Comparison of ENCODE assay signal across 26 mouse cellular contexts in genomic region chr6:91357238-91357876, GRCm38 (mm10). TPM values are rescaled to one million over a fixed set of nuclear protein-coding genes. Genes with fewer than 3 reads are reported as not detected.
DNase-seq lines count a peak whose midpoint lies in the region; ATAC-seq lines count a peak whose summit lies in the region.
"Had no signal": no experiment of that assay in that cellular context is flagged by ENCODE, and none has a peak within 500 bp of the region (broad histone marks: within the 10 kb centered on the region; RNA-seq: fewer than 3 reads in every experiment).

No protein-coding gene starts in this region.

- H3K27ac ChIP-seq in forebrain, embryonic 10.5 days, result peak overlapping the region; percentile 65
- H3K27ac ChIP-seq in forebrain, embryonic 11.5 days (ENCODE audit: low read depth, low read length), result no peak overlapping the region
- no peak overlapping the region for H3K27ac ChIP-seq in lung, embryonic 16.5 days (ENCODE audit: low read length)
- H3K27ac ChIP-seq in limb, embryonic 10.5 days, result 0 out of 2 replicates have a peak overlapping the region, but pooled peaks have one; percentile 1
- H3K27ac ChIP-seq: forebrain, embryonic 12.5 days; gastrocnemius, adult 2 months; intestine, embryonic 15.5 days; midbrain, embryonic 12.5 days had no signal

- 77% methylated on average over 13 of the region's 13 CpGs for WGBS in forebrain, embryonic 10.5 days
- WGBS in forebrain, embryonic 11.5 days, result 78% methylated on average over 13 of the region's 13 CpGs
- WGBS in lung, embryonic 16.5 days, result 26% methylated on average over 13 of the region's 13 CpGs
- 72% methylated on average over 13 of the region's 13 CpGs for WGBS in limb, embryonic 10.5 days

- H3K4me1 ChIP-seq in forebrain, embryonic 10.5 days, result peaks cover 15% of the 10 kb centered on the region
- no peaks in the 10 kb centered on the region for H3K4me1 ChIP-seq in forebrain, embryonic 11.5 days (replicated peaks; ENCODE audit: control insufficient read depth, insufficient read depth, low read length)
- H3K4me1 ChIP-seq in lung, embryonic 16.5 days (replicated peaks; ENCODE audit: control insufficient read depth, insufficient read depth, low read length), result no peaks in the 10 kb centered on the region; the same call in 1 of the 2 replicates
- no peaks in the 10 kb centered on the region for H3K4me1 ChIP-seq in limb, embryonic 10.5 days
- H3K4me1 ChIP-seq: intestine, embryonic 15.5 days had no signal

- H3K36me3 ChIP-seq in forebrain, embryonic 10.5 days (replicated peaks), result peaks cover 4% of the 10 kb centered on the region
- H3K36me3 ChIP-seq in forebrain, embryonic 11.5 days (ENCODE audit: control insufficient read depth, insufficient read depth, low read length), result no peaks in the 10 kb centered on the region
- H3K36me3 ChIP-seq in lung, embryonic 16.5 days (ENCODE audit: control insufficient read depth, insufficient read depth, low read length), result no peaks in the 10 kb centered on the region
- no peaks in the 10 kb centered on the region for H3K36me3 ChIP-seq in limb, embryonic 10.5 days
- H3K36me3 ChIP-seq: intestine, embryonic 15.5 days; midbrain, embryonic 12.5 days had no signal

- no peaks in the 10 kb centered on the region for H3K27me3 ChIP-seq in forebrain, embryonic 10.5 days (ENCODE audit: poor library complexity, severe bottlenecking)
- no peaks in the 10 kb centered on the region for H3K27me3 ChIP-seq in forebrain, embryonic 11.5 days (ENCODE audit: control insufficient read depth, insufficient read depth, low read length)
- H3K27me3 ChIP-seq in lung, embryonic 16.5 days (ENCODE audit: control insufficient read depth, insufficient read depth, low read depth, low read length), result no peaks in the 10 kb centered on the region
- 0 out of 2 replicates have a peak, but pooled peaks cover 4% of the 10 kb centered on the region for H3K27me3 ChIP-seq in limb, embryonic 10.5 days (ENCODE audit: low read depth, poor library complexity, severe bottlenecking)
- H3K27me3 ChIP-seq: forebrain, embryonic 12.5 days; intestine, embryonic 15.5 days had no signal

- no peak overlapping the region for H3K9ac ChIP-seq in forebrain, embryonic 11.5 days (ENCODE audit: low read length)
- H3K9ac ChIP-seq in lung, embryonic 16.5 days (ENCODE audit: low read length), result no peak overlapping the region
- H3K9ac ChIP-seq: forebrain, embryonic 12.5 days; intestine, embryonic 15.5 days; midbrain, embryonic 12.5 days had no signal

- no peak for ATAC-seq in forebrain, embryonic 11.5 days (replicated peaks; ENCODE audit: low FRiP score)
- peak; percentile 69 for ATAC-seq in lung, embryonic 16.5 days (ENCODE audit: low read depth)
- ATAC-seq in megakaryocyte, adult 5-6 weeks (ENCODE audit: poor library complexity, severe bottlenecking), result no peak
- ATAC-seq: activated CD4-positive, CD25-positive, alpha-beta regulatory T cell, adult 4 months; hindbrain, embryonic 16.5 days; intestine, embryonic 15.5 days had no signal

- no peak for DNase-seq in forebrain, embryonic 10.5 days (ENCODE audit: extremely low spot score, low spot score)
- no peak for DNase-seq in forebrain, embryonic 11.5 days (ENCODE audit: low spot score)
- no peak for DNase-seq in lung, postnatal 25 days (ENCODE audit: low spot score)
- no peak for DNase-seq in limb, embryonic 10.5 days (ENCODE audit: low spot score)
- DNase-seq in thymus, postnatal 25 days, result no peak
- DNase-seq: adrenal gland, postnatal 10 days; gastrocnemius, adult 2 months; kidney, adult 8-10 months; kidney, postnatal 10 days had no signal

- no peak overlapping the region for H3K4me3 ChIP-seq in forebrain, embryonic 10.5 days
- H3K4me3 ChIP-seq in forebrain, embryonic 11.5 days (ENCODE audit: low read depth, low read length), result no peak overlapping the region
- no peak overlapping the region for H3K4me3 ChIP-seq in lung, embryonic 16.5 days (ENCODE audit: low read length)
- no peak overlapping the region for H3K4me3 ChIP-seq in limb, embryonic 10.5 days
- H3K4me3 ChIP-seq: forebrain, embryonic 12.5 days; gastrocnemius, adult 2 months; intestine, embryonic 15.5 days; midbrain, embryonic 12.5 days had no signal

- H3K9me3 ChIP-seq in forebrain, embryonic 10.5 days, result no peaks in the 10 kb centered on the region
- H3K9me3 ChIP-seq in forebrain, embryonic 11.5 days (ENCODE audit: control insufficient read depth, low read length), result no peaks in the 10 kb centered on the region
- no peaks in the 10 kb centered on the region for H3K9me3 ChIP-seq in lung, embryonic 16.5 days (ENCODE audit: control insufficient read depth, low read length)
- no peaks in the 10 kb centered on the region for H3K9me3 ChIP-seq in limb, embryonic 10.5 days (replicated peaks)
- H3K9me3 ChIP-seq: forebrain, embryonic 12.5 days; intestine, embryonic 15.5 days; midbrain, embryonic 12.5 days had no signal

- H3K4me2 ChIP-seq in forebrain, embryonic 11.5 days (ENCODE audit: low read depth, low read length, severe bottlenecking), result no peak overlapping the region
- H3K4me2 ChIP-seq in lung, embryonic 16.5 days (ENCODE audit: low read depth, low read length), result no peak overlapping the region
- H3K4me2 ChIP-seq: forebrain, embryonic 12.5 days; intestine, embryonic 15.5 days; midbrain, embryonic 12.5 days had no signal

RNA-seq across cellular contexts. Expression of gene Wnt7a, which starts 53.8 kb away (rescaled TPM):
- polyA plus RNA-seq in forebrain, embryonic 10.5 days (2016; fragmentation: Nextera tagmentation; extraction: Ambion mirVana), result 10.9 and 11.0 TPM in 2 replicates
- polyA plus RNA-seq in forebrain, embryonic 11.5 days (2014; fragmentation: Nextera tagmentation; extraction: Ambion mirVana), result 13.7 and 15.0 TPM in 2 replicates
- polyA plus RNA-seq in lung, embryonic 16.5 days (2015; fragmentation: Nextera tagmentation; extraction: Ambion mirVana), result 2.5 and 3.3 TPM in 2 replicates
- polyA plus RNA-seq in limb, embryonic 10.5 days (2016; fragmentation: Nextera tagmentation; extraction: Ambion mirVana), result 5.0 and 8.4 TPM in 2 replicates
- not detected in 2 replicates for total RNA-seq in megakaryocyte, adult 5-6 weeks (2015)
- total RNA-seq in megakaryocyte, adult 5-6 weeks (2017), result not detected in 2 replicates
- total RNA-seq: adrenal gland, postnatal 10 days; common myeloid progenitor, adult 5-6 weeks; gastrocnemius, adult 2 months; gastrocnemius, postnatal 4 days; heart, adult 8-10 months; heart, postnatal 25 days; liver, adult 2 months; MEL had no signal
- polyA plus RNA-seq: activated CD4-positive, CD25-positive, alpha-beta regulatory T cell, adult 4 months; C2C12; heart, embryonic 14.5 days; intestine, embryonic 15.5 days; liver, adult 2 months; liver, embryonic 16.5 days; small intestine, adult 2 months had no signal

Comparison
In these comparisons a context has a peak if more than half of its experiments do, and no peak if none do; other contexts are left out.
1. H3K27ac ChIP-seq: peak in forebrain, embryonic 10.5 days (single experiment) and limb, embryonic 10.5 days (single experiment); none in forebrain, embryonic 11.5 days (single experiment) and lung, embryonic 16.5 days (single experiment).